Mouse (Mus musculus) stomach, embryonic 16.5 days (tissue): ENCODE data around the gene Slc5a2. TPM values are rescaled to one million over a fixed set of nuclear protein-coding genes. Genes with fewer than 3 reads are reported as not detected.
A peak's percentile ranks its signal among the peaks of the same experiment; 100 is the strongest.

Experiments
- ATAC-seq: fragments of 200-750 bp; cut with Nextera tagmentation; 2 replicates; pipeline ENCODE4 v1.8.0; 2017; ENCODE audit warnings: moderate number of reproducible peaks, moderate TSS enrichment; ENCODE audit not compliant: insufficient read depth, low FRiP score
- H3K27ac ChIP-seq: fragments of 300-500 bp; sonication (generic); 2 replicates; pipeline ENCODE4 v1.5.1; 2014; ENCODE audit warnings: low read length
- H3K27me3 ChIP-seq: fragments of 300-500 bp; sonication (generic); 2 replicates; pipeline ENCODE4 v1.6.1; 2014; ENCODE audit warnings: low read length, control low read depth, mixed read lengths; ENCODE audit not compliant: control insufficient read depth, insufficient read depth
- H3K36me3 ChIP-seq: fragments of 300-500 bp; sonication (generic); 2 replicates; pipeline ENCODE4 v1.6.1; 2014; ENCODE audit warnings: low read length; ENCODE audit not compliant: control insufficient read depth, insufficient read depth
- H3K4me1 ChIP-seq: fragments of 300-500 bp; sonication (generic); 2 replicates; pipeline ENCODE4 v1.6.1; 2014; ENCODE audit warnings: low read length, control low read depth, mixed read lengths; ENCODE audit not compliant: control insufficient read depth, insufficient read depth
- H3K4me2 ChIP-seq: fragments of 300-500 bp; sonication (generic); 2 replicates; pipeline ENCODE4 v1.6.1; 2014; ENCODE audit warnings: low read depth, low read length, mixed read lengths
- H3K4me3 ChIP-seq: fragments of 300-500 bp; sonication (generic); replicated peaks from 2 replicates; pipeline ENCODE4 v1.5.1; 2014; ENCODE audit warnings: mild to moderate bottlenecking, low read length
- H3K9ac ChIP-seq: fragments of 300-500 bp; sonication (generic); 2 replicates; pipeline ENCODE4 v1.6.1; 2014; ENCODE audit warnings: low read length
- H3K9me3 ChIP-seq: fragments of 300-500 bp; sonication (generic); replicated peaks from 2 replicates; pipeline ENCODE4 v1.6.1; 2016; ENCODE audit warnings: low read length, control low read depth; ENCODE audit not compliant: control insufficient read depth
- WGBS: fragments of 180-500 bp; shearing (Covaris S2); extraction: QIAGEN DNeasy Blood & Tissue Kit; methylation state at CpG from one replicate; pipeline ENCODE4 v1.1.7; 2014; 5-methylcytosine and 5-hydroxymethylcytosine counted together
- polyA plus RNA-seq: library from polyadenylated mRNA; unstranded; fragments of >200 nt; fragmentation: Nextera tagmentation; extraction: Ambion mirVana; gene quantifications from 2 replicates; pipeline ENCODE4 v1.2.1, GENCODE M21; 2015

Gene Slc5a2
- polyA plus RNA-seq, 1 experiment from 2014 or later = 0.72 TPM

GRCm38 (mm10) chr7:128302151-128302550 is 36.7 kb downstream of the Slc5a2 start:
- Histone ChIP-seq H3K9me3 (no peaks in the 10 kb centered on the region), H3K27me3 (no peaks in the 10 kb centered on the region), H3K4me1 (peaks cover 13% of the 10 kb centered on the region), H3K9ac (no peak overlapping the region), H3K36me3 (no peaks in the 10 kb centered on the region), H3K27ac (no peak overlapping the region), H3K4me3 (no peak overlapping the region), H3K4me2 (no peak overlapping the region)
- no peak for ATAC-seq
- 71% methylated on average over 3 of the region's 3 CpGs for WGBS

DNA sequence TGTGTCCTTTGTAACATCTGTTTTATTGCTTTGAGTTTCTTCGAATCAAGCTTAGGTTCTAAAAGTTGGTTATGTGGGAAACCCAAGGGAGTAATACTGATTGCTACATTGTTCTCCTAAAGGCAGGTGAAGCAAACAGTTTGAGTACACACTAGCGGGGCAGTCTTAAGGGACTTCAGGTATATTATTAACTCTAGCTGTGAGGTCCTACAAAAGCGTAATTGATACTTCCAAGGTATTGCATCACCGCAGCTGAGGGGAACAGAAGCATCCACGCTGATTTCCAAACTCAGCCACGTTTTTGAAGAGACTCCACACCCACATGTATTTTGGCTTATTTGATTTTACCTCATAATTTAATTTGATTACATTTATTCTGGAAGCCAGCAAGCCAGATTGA is 38.7 kb downstream of the Slc5a2 start:
- Histone ChIP-seq H3K27ac (peak overlapping the region; percentile 29; the same call in 1 of the 2 replicates), H3K9ac (no peak overlapping the region), H3K9me3 (no peaks in the 10 kb centered on the region), H3K27me3 (no peaks in the 10 kb centered on the region), H3K4me1 (0 out of 2 replicates have a peak, but pooled peaks cover 7% of the 10 kb centered on the region), H3K4me2 (no peak overlapping the region), H3K36me3 (no peaks in the 10 kb centered on the region), H3K4me3 (no peak overlapping the region)
- WGBS = 52% methylated on average over 6 of the region's 6 CpGs
- ATAC-seq = peak; percentile 74

GRCm38 (mm10) chr7:128304907-128305306 is 39.5 kb downstream of the Slc5a2 start:
- peaks cover 11% of the 10 kb centered on the region; the same call in 1 of the 2 replicates for H3K4me1 ChIP-seq
- peak overlapping the region; percentile 29; the same call in 1 of the 2 replicates for H3K27ac ChIP-seq
- no peak overlapping the region for H3K4me3 ChIP-seq
- ATAC-seq = peak; percentile 75; the same call in 1 of the 2 replicates
- no peaks in the 10 kb centered on the region for H3K27me3 ChIP-seq
- 3% methylated on average over 5 of the region's 5 CpGs for WGBS
- no peak overlapping the region for H3K9ac ChIP-seq
- no peaks in the 10 kb centered on the region for H3K9me3 ChIP-seq
- H3K36me3 ChIP-seq = no peaks in the 10 kb centered on the region
- no peak overlapping the region for H3K4me2 ChIP-seq

DNA sequence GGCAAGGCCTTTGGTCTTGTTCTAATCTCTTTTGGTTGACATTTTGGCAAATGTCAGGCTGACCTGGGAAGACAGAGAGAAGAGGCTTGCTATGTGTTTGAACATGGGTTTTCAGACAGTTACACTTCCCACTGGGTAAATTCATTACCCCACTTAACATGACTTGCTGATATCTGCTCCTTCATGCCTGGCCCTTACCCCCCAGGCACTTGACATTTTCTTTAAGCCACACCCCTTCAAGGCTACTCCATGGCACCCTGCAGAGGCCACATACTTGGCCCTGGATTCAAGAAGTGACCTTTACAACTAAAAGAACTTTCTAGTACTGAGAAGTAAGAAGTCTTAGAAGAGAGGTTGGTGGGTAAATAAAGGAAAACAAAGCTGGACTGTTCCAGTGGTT is 42.4 kb downstream of the Slc5a2 start:
- Histone ChIP-seq H3K4me1 (peaks cover 14% of the 10 kb centered on the region), H3K4me2 (no peak overlapping the region), H3K27ac (no peak overlapping the region), H3K27me3 (no peaks in the 10 kb centered on the region), H3K9ac (no peak overlapping the region), H3K9me3 (no peaks in the 10 kb centered on the region), H3K36me3 (no peaks in the 10 kb centered on the region), H3K4me3 (no peak overlapping the region)
- no peak for ATAC-seq

DNA sequence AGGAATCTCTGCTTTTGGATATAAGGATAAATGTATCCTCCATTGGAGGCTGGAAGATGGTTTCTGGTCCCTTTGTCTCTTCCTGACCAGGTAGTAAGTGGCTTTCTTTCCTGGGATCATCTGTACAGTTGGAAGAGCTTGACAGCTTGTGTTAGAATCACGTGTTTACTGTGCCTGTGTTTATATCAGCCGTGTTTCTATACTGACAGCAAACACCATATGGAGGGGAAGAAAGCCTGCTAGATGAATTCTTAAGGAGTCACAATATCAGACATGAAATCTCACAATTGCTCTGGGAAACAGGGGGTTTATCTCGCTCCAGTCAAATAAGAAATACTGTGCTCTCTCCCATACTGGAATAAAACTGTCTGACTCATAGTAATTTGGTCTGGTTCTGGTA is 43.8 kb downstream of the Slc5a2 start:
- Histone ChIP-seq H3K4me2 (no peak overlapping the region), H3K9me3 (no peaks in the 10 kb centered on the region), H3K4me1 (peaks cover 14% of the 10 kb centered on the region), H3K27ac (no peak overlapping the region), H3K27me3 (no peaks in the 10 kb centered on the region), H3K9ac (no peak overlapping the region), H3K4me3 (no peak overlapping the region), H3K36me3 (no peaks in the 10 kb centered on the region)
- no peak for ATAC-seq
- WGBS = 47% methylated on average over 3 of the region's 3 CpGs

DNA sequence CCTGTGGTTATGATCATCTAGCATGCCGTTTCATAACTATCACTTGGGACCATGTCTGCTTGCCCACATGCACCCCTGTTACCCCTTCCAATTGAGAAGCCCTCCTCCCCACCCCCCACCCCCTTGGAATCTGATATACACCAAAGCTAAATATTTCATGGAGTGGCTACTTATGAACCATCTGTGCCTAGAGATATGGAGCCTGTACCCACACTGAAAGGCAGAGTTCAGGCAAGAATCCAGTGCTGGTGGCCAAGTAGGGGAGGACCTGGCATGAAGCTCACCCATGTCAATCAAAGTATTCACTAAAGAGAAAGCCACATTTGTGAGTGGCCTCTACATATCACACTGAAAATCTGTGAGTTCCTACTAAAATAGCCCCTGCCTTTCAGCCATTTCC is 44.3 kb downstream of the Slc5a2 start:
- Histone ChIP-seq H3K4me3 (no peak overlapping the region), H3K4me1 (peaks cover 11% of the 10 kb centered on the region), H3K4me2 (no peak overlapping the region), H3K9me3 (no peaks in the 10 kb centered on the region), H3K27me3 (no peaks in the 10 kb centered on the region), H3K27ac (no peak overlapping the region), H3K36me3 (no peaks in the 10 kb centered on the region), H3K9ac (no peak overlapping the region)
- 74% methylated on average over 1 of the region's 1 CpGs for WGBS
- ATAC-seq = no peak

GRCm38 (mm10) chr7:128310229-128310688 is 44.8 kb downstream of the Slc5a2 start:
- Histone ChIP-seq H3K4me2 (no peak overlapping the region), H3K4me3 (no peak overlapping the region), H3K27me3 (no peaks in the 10 kb centered on the region), H3K4me1 (peaks cover 10% of the 10 kb centered on the region), H3K36me3 (no peaks in the 10 kb centered on the region), H3K9me3 (no peaks in the 10 kb centered on the region), H3K27ac (no peak overlapping the region), H3K9ac (no peak overlapping the region)
- 43% methylated on average over 8 of the region's 8 CpGs for WGBS
- ATAC-seq = no peak

DNA sequence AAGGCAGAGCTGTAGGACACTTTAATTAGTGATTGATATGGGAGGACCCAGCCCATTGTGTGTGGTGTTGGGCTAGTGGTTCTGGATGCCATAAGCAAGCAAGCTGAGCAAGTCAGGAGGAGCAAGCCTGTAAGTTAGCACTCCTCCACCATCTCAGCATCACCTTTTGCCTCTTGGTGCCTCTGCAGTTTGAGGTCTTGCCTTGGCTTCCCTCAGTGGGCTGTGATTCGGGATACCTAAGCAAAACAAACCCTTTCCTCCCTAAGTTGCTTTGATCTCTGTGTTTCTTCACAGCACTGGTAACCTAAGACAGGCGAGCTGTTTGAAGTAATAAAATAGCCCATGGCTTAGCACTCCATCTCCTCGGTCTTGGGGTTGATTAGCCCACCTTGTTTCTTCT is 45.8 kb downstream of the Slc5a2 start:
- Histone ChIP-seq H3K9ac (no peak overlapping the region), H3K27me3 (no peaks in the 10 kb centered on the region), H3K4me2 (no peak overlapping the region), H3K4me3 (no peak overlapping the region), H3K27ac (no peak overlapping the region), H3K36me3 (no peaks in the 10 kb centered on the region), H3K4me1 (peaks cover 10% of the 10 kb centered on the region), H3K9me3 (no peaks in the 10 kb centered on the region)
- ATAC-seq = no peak
- WGBS = 48% methylated on average over 3 of the region's 3 CpGs

DNA sequence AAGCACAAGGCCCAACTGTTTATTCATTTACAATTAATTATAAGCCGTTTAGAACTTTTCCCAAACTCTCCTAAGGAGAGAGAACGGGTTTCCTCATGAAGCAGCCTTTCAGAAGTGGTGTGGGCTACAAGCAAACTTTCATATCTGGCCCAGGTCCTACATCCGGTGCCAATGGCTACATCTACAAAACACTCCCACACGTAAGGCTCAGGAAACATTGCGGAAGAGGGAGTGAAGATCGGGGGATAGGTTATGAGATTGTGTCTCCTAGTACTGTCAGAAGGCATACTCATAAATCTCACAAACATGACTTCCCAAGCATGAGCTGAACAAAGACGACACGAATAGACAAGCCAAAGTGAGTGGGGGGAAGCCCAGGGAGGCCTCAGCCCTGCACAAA is 46.4 kb downstream of the Slc5a2 start:
- Histone ChIP-seq H3K36me3 (no peaks in the 10 kb centered on the region), H3K9ac (no peak overlapping the region), H3K4me1 (peaks cover 10% of the 10 kb centered on the region), H3K27ac (no peak overlapping the region), H3K9me3 (no peaks in the 10 kb centered on the region), H3K4me3 (no peak overlapping the region), H3K4me2 (no peak overlapping the region), H3K27me3 (no peaks in the 10 kb centered on the region)
- ATAC-seq = no peak
- 56% methylated on average over 8 of the region's 8 CpGs for WGBS
